Mouse (Mus musculus): ENCODE measurements around the gene Anxa6.
"Not testable (repeated sequence)": the region's sequence is repeated elsewhere in the genome, so short reads cannot be mapped to it uniquely, and the experiment has no call there.

Anxa6 gene

DNA sequence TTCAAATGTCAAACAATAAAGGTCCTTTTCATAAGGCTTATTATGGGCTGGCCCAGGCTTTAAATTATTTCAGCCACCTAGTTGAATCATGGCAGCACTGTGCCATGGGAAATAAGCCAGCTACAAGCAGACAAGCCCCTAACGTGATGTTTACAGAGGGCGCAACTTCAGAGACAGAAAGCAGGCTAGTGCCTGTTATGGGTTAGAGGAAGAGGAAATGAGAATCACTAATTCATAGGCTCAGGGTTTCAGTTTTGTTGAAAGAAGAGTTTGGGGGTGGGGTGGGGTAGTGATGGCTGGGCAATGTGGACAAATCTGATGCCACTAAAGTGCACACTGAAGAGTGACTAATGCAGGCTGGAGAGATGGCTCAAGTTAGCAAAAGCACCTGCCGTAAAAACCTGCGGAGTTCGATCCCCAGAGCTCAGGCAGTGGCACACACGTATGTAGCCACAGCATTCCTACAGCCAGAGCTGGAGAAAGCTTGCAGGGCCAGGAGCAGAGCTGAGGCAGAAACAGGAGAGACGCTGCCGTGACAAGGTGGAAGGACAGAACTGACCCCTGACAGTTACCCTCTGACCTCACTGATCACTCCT is 44.4 kb downstream of the Anxa6 start:
- no peak for DNase-seq

DNA sequence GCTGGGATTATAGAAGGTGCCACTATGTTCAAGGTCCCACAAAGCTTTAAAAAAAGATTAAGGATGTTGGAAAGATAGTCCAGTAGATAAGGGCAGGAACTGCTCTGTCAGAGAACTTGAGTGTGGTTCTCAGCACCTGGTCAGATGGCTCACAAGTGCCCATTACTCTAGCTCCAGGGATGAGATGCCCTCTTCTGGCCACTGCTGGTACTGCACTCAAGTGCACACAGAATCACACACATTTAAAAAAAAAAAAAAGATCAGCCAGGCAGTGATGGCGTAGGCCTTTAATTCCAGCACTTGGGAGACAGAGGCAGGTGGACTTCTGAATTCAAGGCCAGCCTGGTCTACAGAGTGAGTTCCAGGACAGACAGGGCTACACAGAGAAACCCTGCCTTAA is 45.3 kb downstream of the Anxa6 start:
- DNase-seq: peak in 1 of 2 experiments; percentile 53

DNA sequence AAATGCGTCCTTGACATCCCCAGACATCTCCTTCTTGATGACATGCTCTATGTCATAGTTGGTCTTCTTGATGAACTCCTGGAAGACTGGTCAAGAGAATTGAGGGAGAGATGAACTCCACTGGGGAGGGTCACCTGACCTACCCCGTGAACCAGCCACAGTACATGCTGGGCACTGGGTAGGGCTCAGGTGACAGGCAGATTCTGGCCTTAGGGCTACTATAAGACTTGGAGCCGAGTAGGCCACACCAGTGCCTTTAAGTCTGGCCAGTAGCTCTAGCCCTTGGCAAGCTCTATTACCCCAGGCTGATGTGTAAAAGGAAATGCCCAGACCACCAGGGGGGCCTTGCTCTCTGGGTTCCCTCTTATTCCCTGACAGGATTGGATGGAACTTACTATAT is 48.2 kb downstream of the Anxa6 start:
- no peak for DNase-seq

DNA sequence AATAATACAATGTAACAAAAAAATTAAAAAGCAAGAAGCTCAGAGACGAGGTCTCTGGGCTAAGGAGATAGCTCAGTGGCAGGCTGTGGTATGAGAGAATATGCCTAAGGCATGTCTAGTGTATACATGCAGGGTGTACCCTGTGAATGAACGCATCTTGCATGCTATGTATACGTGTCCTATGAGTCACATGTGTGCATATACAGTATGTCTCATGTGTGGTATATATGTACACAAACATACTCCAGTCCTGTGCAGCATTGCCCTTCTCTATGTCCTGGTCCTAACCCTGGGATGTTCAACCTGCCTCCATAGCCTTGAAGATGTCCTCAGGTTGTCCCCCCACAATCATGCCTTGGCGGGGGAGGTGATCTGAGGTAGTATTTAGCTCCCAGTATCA is 48.7 kb downstream of the Anxa6 start:
- DNase-seq: no peak

DNA sequence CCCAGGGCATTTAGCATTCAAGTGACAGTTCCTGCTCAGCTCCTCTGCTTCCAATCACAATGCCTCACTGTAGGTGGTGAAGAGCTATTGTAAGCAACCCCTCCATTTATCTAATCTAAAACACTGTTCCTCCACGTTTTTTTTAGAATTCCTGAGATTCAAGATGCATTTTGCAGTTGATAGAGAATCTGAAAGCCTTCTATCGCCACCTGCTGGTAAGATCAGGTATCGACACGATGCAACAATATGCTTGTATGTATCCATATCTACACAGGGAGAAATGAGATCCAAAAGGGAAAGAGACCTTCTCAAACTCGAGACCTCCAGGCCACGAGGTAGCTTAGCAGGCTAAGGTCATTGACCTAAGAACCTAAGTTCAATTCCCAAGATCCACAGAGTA is 49.2 kb downstream of the Anxa6 start:
- peak in 1 of 2 experiments; percentile 77 for DNase-seq

DNA sequence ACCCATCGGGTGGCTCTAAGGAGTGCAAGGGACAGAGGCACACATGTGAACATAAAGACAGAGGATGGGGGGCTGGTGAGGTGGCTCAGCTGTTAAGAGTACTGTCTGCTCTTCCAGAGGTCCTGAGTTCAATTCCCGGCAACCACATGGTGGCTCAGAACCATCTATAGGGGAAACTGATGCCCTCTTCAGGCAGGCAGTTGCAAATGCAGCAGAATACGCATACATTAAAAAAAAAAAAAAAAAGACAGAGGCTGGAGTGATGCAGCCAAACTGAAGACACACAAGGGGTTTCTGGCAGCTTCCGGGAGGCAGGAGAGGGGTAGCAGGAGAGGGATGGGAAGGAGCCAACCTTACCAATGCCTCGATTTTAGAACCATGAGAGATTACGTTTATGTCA is 50.7 kb downstream of the Anxa6 start:
- no peak for DNase-seq

DNA sequence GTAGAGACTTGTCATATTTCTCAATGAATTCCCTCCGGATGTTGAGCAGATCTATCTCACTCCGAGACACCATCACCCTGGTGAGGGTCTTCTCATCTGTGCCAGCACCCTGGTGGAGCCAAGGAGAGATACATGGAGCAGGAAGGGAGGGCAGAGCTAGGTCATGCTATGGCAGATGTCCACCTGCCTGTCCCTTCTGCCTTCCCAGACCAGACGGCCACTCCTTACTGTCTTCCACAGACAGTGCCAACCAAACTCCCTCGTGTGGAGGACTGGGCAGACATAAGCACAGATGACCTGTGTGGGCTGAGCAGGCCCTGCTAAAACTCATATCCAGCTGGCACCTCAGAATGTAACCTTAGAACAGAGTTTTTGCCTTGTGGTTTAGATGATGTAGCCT is 51.6 kb downstream of the Anxa6 start:
- no peak for DNase-seq

DNA sequence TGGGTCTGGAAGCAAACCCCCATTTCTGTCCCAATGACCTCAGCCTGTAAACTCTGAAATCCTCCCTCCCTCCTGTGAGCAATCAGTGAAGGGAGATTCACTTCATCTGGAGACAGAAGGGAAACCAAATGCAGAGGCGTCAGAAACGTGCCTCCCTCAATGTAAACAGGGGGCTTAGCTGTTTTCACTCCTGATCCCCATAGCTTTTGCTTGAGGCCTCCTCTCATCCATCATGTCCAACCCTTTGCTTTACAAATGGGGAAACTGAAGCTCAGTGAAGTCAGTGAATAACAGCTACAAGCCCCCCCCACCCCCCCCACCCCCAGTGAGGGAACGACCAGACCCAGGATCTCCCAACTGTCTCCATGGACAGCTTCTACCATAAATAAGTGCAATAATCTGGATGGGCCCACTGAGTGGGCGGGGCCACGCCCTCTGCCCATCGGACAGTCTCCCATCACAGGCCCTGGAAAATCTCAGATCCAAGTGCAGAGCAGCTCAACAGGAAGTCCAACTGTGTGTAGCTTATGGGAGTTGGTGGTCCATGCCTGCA is 55.8 kb downstream of the Anxa6 start:
- no peak for DNase-seq

DNA sequence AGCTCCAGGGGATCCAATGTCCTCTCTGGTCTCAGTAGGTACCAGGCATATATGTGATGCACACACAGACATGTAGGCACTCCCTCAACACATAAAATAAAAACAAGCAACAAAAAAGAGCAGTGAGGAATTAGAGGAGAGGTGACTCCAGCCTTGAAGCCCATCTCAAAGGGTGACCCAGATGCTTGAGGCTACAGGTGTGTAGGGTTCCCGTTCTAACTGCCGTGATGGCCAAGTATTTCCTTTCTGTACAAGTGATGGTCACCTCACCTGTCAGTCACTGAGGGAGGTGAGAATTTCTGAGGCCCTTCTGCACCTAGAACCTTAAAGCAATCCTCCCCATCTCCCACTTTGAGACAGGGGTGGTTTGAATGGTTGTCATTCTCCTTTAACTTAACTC is 56.9 kb downstream of the Anxa6 start:
- DNase-seq: no peak

DNA sequence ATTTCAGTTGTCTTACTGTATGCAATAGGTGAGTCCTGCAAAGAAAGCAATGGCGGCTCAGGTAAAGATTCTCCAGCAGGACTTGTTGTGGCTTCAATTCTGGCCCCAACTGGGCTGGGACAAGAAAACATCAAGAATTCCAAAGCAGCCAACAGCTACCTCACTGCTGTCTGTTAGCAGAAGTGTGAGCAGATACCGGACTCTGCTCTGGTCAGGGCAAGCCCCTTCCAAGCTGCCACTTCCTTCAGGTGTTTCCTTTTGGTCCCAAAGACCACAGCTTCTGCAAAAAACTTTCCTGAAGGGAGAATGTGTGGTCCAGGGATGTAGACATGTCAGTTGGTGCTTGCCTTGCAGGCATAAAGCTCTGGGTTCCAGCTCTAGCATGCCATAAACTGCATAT is 57.5 kb downstream of the Anxa6 start:
- no peak for DNase-seq

DNA sequence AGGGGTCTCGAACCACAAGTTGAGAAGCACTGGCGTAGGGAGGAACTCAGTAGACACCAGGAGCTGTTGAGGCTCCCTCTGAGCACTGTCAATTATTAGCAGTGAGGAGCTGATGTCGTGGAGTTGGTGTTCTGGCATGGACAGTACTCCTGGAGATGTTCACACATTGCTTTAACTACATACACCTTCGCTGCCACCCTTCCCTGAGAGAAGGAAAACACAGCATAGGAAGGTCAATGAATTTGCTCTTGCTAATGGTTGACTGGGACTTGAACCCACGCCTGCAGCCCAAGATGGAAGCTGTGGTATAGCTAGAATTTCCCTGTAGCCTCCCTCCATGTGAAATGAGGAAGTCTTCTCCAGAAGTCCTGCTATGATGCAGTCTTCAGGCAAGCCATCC is 57.9 kb downstream of the Anxa6 start:
- no peak for DNase-seq

DNA sequence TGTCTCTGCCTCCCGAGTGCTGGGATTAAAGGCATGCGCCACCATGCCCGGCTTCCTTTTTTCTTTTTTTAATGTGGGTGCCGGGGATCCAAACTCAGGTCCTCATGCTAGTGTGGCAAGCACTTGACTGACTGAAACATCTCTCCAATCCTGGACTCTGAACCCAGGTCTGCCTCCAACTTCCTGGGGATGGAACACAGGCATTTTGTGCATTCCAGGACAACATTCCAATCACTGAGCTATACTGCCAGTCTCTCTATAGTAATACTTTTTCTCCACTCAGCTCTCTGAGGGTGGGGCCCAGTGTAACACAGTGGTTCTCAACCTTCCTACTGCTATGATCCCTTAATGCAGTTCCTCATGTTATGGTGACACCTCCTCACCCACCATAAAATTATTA is 58.6 kb downstream of the Anxa6 start:
- no peak for DNase-seq

DNA sequence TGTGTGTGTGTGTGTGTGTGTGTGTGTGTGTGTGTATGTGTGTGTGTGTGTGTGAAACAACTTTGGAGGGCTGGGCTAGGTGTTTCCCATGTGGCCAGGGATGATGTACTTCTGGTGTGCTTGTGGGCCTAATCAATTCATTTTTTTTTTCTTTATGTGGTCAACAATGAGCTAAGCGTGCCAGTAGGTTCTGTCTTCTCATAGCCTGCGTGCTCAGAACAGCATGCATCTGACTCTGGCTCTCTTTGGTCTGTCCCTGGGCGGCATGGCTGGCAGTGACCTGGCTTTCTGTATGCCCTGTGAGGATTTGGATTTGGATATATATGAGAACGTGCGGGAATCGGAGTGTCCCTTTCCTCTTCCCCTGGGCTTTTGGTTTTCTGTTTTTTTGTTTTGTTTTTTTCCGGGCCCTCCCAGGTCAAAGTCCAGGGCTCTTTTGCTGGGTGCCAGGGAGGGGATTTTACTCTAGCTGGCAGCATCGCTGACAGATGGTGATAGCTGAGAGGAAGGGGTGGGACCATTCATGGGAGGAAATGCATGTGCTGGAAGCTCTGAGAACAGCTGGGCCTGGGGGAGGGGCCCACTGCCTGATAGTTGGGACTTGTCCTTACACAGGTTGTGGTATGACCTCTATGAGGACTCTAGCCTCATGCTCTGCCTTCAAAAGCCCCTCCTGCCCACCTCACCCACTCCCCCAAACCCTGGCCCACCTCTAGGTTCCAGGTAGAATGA is 59.6 kb downstream of the Anxa6 start:
- DNase-seq: peak; percentile 63 to 73

DNA sequence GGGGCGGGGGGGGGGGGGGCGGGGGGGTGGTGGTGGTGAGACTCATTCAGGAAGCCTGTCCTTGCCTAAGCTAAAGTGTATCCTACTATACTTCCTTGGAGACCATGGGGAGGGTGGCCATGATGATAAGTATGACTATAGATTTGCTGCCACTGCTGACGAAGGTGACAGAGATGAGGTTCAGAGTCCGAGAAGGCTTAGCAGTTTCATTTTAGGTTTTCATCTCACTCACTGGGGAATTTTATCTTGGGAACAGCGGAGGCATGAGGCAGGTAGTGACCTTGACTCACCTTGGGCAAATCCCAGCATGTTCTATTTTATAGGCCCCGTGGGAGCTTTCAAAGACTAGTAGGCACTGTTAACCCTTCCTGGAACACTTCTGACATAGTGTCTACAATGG is 60.5 kb downstream of the Anxa6 start:
- no peak for DNase-seq

DNA sequence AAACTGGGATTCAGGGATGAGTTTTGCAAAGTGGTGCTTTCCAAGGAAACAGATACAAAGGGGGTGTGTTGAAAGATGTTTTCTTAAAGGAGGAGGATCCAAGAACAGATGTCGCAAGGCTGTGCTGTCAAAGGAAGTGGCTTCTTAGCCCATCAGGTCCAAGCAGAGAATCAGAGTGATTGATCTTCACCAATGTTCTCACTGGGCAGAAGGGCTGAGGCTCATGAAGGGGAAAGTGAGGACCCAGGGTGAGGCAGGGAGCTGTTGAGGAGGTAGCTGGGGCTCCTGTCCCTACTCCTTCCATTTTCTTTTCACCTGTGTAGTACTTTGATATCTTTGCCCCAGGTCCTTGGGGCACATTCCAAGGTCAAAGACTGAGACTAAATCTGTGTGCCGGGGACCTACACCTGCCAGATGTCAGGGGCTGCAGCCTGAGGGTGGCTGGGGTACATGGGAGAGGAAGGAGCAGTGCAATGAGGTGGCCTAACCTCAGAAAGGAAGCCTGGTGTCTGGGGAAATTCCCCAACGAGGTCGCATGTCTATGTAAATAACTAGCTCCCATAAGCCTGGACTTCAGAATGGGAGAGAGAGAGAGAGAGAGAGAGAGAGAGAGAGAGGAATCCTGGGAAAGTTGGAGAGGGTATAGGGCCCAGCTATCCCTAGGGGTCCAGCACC is 61.1 kb downstream of the Anxa6 start:
- peak; percentile 40 for DNase-seq

DNA sequence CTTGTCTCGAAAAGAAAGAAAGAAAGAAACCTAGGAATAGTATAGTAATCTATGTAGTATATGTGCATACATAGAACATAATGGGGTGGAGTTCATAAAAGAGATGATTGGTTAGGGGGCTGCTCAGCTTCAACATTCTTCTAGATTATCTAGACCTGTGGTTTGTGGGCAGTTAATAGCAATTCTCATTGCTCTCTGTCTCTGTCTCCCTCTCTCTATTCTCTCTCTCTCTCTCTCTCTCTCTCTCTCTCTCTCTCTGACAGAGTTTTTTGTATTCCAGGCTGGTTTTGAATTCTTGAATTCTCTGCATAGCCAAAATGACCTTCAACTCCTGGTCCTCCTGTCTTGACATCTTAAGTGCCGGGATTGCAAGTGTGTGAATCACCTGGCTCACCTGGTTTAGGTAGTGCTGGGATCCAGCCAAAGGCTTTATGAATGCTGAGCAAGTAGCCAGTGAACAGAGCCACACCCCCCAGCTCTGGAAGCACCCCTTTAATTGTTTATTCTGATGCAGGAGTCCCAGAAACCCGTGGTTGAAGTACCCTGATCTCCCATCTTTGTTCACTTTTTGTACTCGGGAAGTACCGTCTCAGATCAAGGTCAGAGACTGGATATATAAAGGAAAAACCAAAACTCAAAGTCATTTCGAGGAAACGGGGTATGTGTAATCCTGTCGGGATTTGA is 61.7 kb downstream of the Anxa6 start:
- DNase-seq: no peak

DNA sequence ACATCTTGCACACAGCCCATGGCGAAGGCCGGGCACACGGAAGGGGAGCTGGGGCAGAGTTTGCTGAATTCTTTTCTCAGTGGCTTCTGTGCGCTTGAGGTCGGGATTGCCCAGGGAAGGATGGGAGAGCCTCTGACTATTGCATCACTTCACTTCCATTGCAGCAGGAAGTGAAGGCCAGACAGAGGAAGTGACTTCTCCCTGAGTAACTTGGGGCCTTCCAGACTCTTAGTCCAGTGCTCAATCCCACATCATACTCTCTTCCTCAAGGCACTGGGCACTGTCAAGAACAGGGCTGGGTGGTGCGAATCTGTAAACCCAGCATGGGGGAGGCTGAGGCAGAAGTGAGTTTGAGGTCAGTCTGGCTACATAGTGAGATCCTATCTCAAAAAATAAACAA is 68.0 kb downstream of the Anxa6 start:
- DNase-seq: no peak

DNA sequence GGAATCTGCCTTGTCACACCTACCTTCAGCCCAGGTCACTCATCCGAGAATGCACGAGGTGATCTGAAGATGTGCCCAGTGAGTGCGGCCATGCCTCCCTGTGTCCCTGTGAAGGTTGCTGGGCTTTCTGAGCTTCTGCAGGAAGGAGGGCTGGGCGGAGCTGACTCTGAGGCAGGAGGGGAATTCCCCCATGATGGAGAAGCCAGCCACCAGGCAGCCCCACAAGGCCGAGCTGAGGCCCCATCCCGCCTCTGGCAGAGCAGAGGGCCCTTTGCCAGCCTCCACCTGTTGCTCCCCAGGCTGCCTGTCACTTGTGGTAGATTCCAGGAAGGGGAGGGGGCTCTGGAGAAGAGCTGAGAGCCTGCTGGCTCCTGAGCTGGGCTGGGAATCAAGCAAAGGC is 70.4 kb downstream of the Anxa6 start, which contains the start of gene Tnip1:
Gene Tnip1, minus strand, starts transcription at position 108 of the 400 bp plus-strand sequence.
- peak; percentile 50 to 64 for DNase-seq

DNA sequence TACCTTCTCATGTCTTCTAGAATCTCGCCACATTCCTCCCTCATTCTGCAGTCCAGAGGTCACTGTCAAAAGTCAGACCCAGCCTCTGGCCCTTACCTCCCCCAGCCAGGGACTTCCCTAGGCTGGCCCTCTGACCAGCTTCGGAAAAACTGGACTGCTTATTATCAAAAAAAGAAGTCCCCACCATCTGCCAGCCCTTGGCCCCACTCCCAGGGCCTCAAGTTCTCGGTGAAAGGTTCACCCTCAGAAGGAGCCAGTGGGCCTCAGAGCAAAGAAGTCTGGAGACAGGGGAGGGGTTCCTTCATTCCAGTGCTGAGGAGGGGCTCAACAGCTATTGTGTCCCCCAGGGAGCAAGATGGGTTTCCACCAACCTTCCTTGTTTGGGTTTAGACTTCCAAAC is 71.3 kb downstream of the Anxa6 start:
- DNase-seq: no peak

DNA sequence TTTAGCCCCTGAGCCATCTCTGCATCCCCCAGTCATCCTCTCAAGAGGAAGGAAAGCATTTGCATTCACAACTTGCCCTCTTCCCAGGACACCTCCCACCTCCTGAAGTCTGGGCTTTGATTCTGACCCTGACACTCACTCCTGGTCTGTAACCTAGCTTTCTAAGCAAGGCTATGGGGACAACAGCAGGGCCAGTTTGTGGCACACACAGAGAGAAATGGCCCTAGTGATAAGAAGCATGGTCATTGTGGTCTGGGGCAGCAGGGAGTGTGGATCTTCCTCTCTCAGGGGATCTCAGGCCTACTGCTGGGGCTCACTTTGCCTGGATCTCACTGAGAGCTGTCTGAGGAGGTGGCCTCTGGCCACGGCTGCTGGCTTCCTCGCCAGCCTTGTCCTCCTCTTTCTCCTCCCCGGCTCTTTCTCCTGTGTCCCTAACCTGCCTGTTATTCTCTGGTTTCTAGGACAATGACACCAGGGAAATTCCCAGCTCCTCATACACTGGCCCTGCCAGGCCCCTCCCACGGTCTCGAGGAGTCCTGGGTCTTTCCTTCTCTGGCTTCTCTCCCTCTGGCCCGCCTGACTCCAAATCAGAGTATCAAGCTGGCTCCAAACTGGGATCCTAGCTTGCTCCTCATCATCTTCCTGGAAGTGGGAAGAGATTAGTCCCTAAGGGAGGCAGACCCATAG is 71.9 kb downstream of the Anxa6 start:
- DNase-seq: no peak

DNA sequence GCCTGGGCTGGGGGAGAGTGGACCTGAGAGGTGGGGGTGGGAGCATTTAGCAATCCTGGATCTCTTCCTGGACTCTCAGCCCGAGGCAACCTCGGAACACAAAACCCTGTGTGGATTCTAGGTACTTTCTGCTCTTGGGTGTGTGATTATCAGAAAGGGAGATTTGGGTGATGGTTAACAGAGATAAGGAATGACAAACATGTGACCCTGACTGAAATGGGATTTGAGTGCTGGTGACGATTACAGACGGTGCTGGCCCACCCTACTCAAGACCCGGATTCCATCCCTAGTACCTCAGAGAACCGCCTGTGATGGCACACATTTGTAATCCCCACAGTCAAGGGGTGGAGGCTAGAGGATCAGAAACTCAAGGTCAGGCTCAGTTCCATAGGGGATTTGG is 73.0 kb downstream of the Anxa6 start:
- DNase-seq: no peak

DNA sequence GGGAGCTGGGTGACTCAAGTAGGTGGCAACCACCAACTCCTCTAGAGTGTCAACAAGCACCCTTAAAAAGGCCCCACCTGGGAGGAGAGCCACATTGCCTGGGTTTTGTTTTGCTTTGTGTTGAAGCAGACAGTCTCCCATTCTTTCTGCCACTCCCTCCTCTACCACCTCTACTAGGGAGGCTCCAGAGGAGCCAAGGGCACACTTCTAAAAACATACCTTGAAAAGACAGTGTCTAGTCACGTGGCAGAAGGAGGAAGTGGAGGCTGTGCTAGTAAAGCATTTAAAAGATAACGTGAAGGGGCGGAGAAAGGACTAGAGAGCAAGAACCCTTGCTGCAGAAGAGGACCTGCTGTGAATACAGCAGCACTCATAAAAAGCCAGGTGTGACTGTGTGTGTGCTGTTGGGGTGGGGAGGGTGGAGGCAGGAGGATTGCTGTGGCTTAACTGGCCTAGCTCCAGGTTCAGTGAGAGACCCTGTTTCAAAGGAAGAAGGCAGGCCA is 74.6 kb downstream of the Anxa6 start:
- no peak for DNase-seq

DNA sequence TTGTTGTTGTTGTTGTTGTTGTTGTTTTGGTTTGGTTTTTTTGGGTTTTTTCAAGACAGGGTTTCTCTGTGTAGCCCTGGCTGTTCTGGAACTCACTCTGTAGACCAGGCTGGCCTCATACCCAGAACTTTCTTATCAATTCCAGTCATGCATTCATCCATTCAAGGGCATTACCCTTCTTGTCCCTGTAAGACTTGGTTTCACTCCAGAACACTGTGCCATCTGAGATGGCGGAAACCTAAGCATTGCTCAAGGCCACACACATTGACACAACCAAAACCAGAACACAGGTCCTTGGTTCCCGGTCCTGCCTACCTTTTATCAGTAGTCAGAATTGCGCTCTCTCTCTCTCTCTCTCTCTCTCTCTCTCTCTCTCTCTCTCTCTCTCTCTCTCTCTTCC is 75.5 kb downstream of the Anxa6 start:
- DNase-seq: not testable (repeated sequence)

Measured in spleen, adult 18-20 months (tissue).